Mouse (Mus musculus) kidney, embryonic 15.5 days (tissue): ENCODE data around the gene Vps37c. TPM values are rescaled to one million over a fixed set of nuclear protein-coding genes. Genes with fewer than 3 reads are reported as not detected.

Source experiments
- ATAC-seq: fragments of 200-750 bp; cut with Nextera tagmentation; replicated peaks from 2 replicates; pipeline ENCODE4 v1.8.0; 2017; ENCODE audit warnings: moderate TSS enrichment; ENCODE audit not compliant: low FRiP score
- H3K27ac ChIP-seq: fragments of 300-500 bp; sonication (generic); 2 replicates; pipeline ENCODE4 v1.5.1; 2015; ENCODE audit warnings: mild to moderate bottlenecking, inconsistent platforms
- H3K27me3 ChIP-seq: fragments of 300-500 bp; sonication (generic); 2 replicates; pipeline ENCODE4 v1.6.1; 2015; ENCODE audit warnings: inconsistent platforms
- H3K36me3 ChIP-seq: fragments of 300-500 bp; sonication (generic); 2 replicates; pipeline ENCODE4 v1.6.1; 2015; ENCODE audit warnings: inconsistent platforms
- H3K4me1 ChIP-seq: fragments of 300-500 bp; sonication (generic); 2 replicates; pipeline ENCODE4 v1.6.1; 2015; ENCODE audit warnings: inconsistent platforms
- H3K4me2 ChIP-seq: fragments of 300-500 bp; sonication (generic); 2 replicates; pipeline ENCODE4 v1.6.1; 2015; ENCODE audit warnings: moderate library complexity, mild to moderate bottlenecking, inconsistent platforms
- H3K4me3 ChIP-seq: fragments of 300-500 bp; sonication (generic); replicated peaks from 2 replicates; pipeline ENCODE4 v1.5.1; 2015; ENCODE audit warnings: mild to moderate bottlenecking, inconsistent platforms
- H3K9ac ChIP-seq: fragments of 300-500 bp; sonication (generic); 2 replicates; pipeline ENCODE4 v1.6.1; 2015; ENCODE audit warnings: mild to moderate bottlenecking, inconsistent platforms
- H3K9me3 ChIP-seq: fragments of 300-500 bp; sonication (generic); replicated peaks from 2 replicates; pipeline ENCODE4 v1.6.1; 2016; ENCODE audit warnings: inconsistent platforms
- WGBS: fragments of 180-500 bp; shearing (Covaris S2); methylation state at CpG from one replicate; pipeline ENCODE4 v1.1.7; 2015; ENCODE audit warnings: mixed read lengths; 5-methylcytosine and 5-hydroxymethylcytosine counted together
- polyA plus RNA-seq: library from polyadenylated mRNA; unstranded; fragments of >200 nt; fragmentation: Nextera tagmentation; extraction: Ambion mirVana; gene quantifications from 2 replicates; pipeline ENCODE4 v1.2.1, GENCODE M21; 2015

The Vps37c gene
- polyA plus RNA-seq, 1 experiment from 2014 or later = 31.7 TPM

GRCm38 (mm10) chr19:10750161-10750560 is 61.6 kb downstream of the Vps37c start:
- no peaks in the 10 kb centered on the region for H3K4me1 ChIP-seq
- no peak overlapping the region for H3K4me2 ChIP-seq
- no peak for ATAC-seq
- H3K27me3 ChIP-seq = no peaks in the 10 kb centered on the region
- no peaks in the 10 kb centered on the region for H3K36me3 ChIP-seq
- no peaks in the 10 kb centered on the region for H3K9me3 ChIP-seq
- 82% methylated on average over 6 of the region's 6 CpGs for WGBS
- H3K4me3 ChIP-seq = no peak overlapping the region
- no peak overlapping the region for H3K9ac ChIP-seq
- H3K27ac ChIP-seq = no peak overlapping the region

- H3K36me3 ChIP-seq = no peaks in the 10 kb centered on the region
- no peak for ATAC-seq
- H3K27ac ChIP-seq = no peak overlapping the region
- H3K4me1 ChIP-seq = no peaks in the 10 kb centered on the region
- H3K9ac ChIP-seq = no peak overlapping the region
- no peaks in the 10 kb centered on the region for H3K9me3 ChIP-seq
- 82% methylated on average over 1 of the region's 1 CpGs for WGBS
- no peaks in the 10 kb centered on the region for H3K27me3 ChIP-seq
- no peak overlapping the region for H3K4me3 ChIP-seq
- no peak overlapping the region for H3K4me2 ChIP-seq
These were observed 63.1 kb downstream of the Vps37c start for GRCm38 (mm10) chr19:10751607-10752006.

GRCm38 (mm10) chr19:10752106-10752505 is 63.6 kb downstream of the Vps37c start:
- Histone ChIP-seq H3K4me3 (no peak overlapping the region), H3K9ac (no peak overlapping the region), H3K36me3 (no peaks in the 10 kb centered on the region), H3K4me2 (no peak overlapping the region), H3K27me3 (no peaks in the 10 kb centered on the region), H3K4me1 (no peaks in the 10 kb centered on the region), H3K27ac (no peak overlapping the region), H3K9me3 (no peaks in the 10 kb centered on the region)
- no peak for ATAC-seq
- 90% methylated on average over 6 of the region's 6 CpGs for WGBS

GRCm38 (mm10) chr19:10752646-10753045 is 64.1 kb downstream of the Vps37c start:
- no peaks in the 10 kb centered on the region for H3K4me1 ChIP-seq
- no peaks in the 10 kb centered on the region for H3K27me3 ChIP-seq
- H3K36me3 ChIP-seq = no peaks in the 10 kb centered on the region
- no peak for ATAC-seq
- no peak overlapping the region for H3K4me3 ChIP-seq
- H3K9me3 ChIP-seq = no peaks in the 10 kb centered on the region
- no peak overlapping the region for H3K9ac ChIP-seq
- H3K4me2 ChIP-seq = no peak overlapping the region
- WGBS = 95% methylated on average over 5 of the region's 5 CpGs
- H3K27ac ChIP-seq = no peak overlapping the region

GRCm38 (mm10) chr19:10757125-10757524 is 68.6 kb downstream of the Vps37c start:
- Histone ChIP-seq H3K27ac (no peak overlapping the region), H3K9ac (no peak overlapping the region), H3K27me3 (no peaks in the 10 kb centered on the region), H3K36me3 (no peaks in the 10 kb centered on the region), H3K9me3 (no peaks in the 10 kb centered on the region), H3K4me2 (no peak overlapping the region), H3K4me3 (no peak overlapping the region), H3K4me1 (no peaks in the 10 kb centered on the region)
- no peak for ATAC-seq

GRCm38 (mm10) chr19:10757526-10757925 is 69.0 kb downstream of the Vps37c start:
- Histone ChIP-seq H3K9me3 (no peaks in the 10 kb centered on the region), H3K27me3 (no peaks in the 10 kb centered on the region), H3K4me1 (no peaks in the 10 kb centered on the region), H3K9ac (no peak overlapping the region), H3K4me3 (no peak overlapping the region), H3K36me3 (no peaks in the 10 kb centered on the region), H3K4me2 (no peak overlapping the region), H3K27ac (no peak overlapping the region)
- WGBS = 86% methylated on average over 2 of the region's 2 CpGs
- ATAC-seq = no peak

- ATAC-seq = no peak
- 62% methylated on average over 6 of the region's 6 CpGs for WGBS
These were observed 70.2 kb downstream of the Vps37c start for GRCm38 (mm10) chr19:10758708-10759107.

GRCm38 (mm10) chr19:10759525-10759924 is 71.0 kb downstream of the Vps37c start:
- no peak for ATAC-seq
- Histone ChIP-seq H3K27ac (no peak overlapping the region), H3K4me2 (no peak overlapping the region)

More at GRCm38 (mm10) chr19:10758708-10759107, 70.2 kb downstream of the Vps37c start:
- Histone ChIP-seq H3K27ac (no peak overlapping the region), H3K36me3 (no peaks in the 10 kb centered on the region), H3K4me1 (no peaks in the 10 kb centered on the region), H3K4me3 (no peak overlapping the region), H3K27me3 (no peaks in the 10 kb centered on the region), H3K9ac (no peak overlapping the region), H3K9me3 (no peaks in the 10 kb centered on the region), H3K4me2 (no peak overlapping the region)

GRCm38 (mm10) chr19:10759983-10760831 is 71.7 kb downstream of the Vps37c start:
- no peaks in the 10 kb centered on the region for H3K9me3 ChIP-seq
- ATAC-seq = no peak
- WGBS = 82% methylated on average over 9 of the region's 9 CpGs
- H3K27ac ChIP-seq = no peak overlapping the region
- no peak overlapping the region for H3K4me3 ChIP-seq
- no peak overlapping the region for H3K9ac ChIP-seq
- no peaks in the 10 kb centered on the region for H3K27me3 ChIP-seq
- H3K4me2 ChIP-seq = no peak overlapping the region
- H3K36me3 ChIP-seq = no peaks in the 10 kb centered on the region
- H3K4me1 ChIP-seq = no peaks in the 10 kb centered on the region

More at GRCm38 (mm10) chr19:10759525-10759924, 71.0 kb downstream of the Vps37c start:
- Histone ChIP-seq H3K9ac (no peak overlapping the region), H3K4me3 (no peak overlapping the region), H3K27me3 (no peaks in the 10 kb centered on the region), H3K4me1 (no peaks in the 10 kb centered on the region), H3K9me3 (no peaks in the 10 kb centered on the region), H3K36me3 (no peaks in the 10 kb centered on the region)

- H3K36me3 ChIP-seq = no peaks in the 10 kb centered on the region
These were observed 73.4 kb downstream of the Vps37c start for GRCm38 (mm10) chr19:10761794-10762415.

GRCm38 (mm10) chr19:10762468-10762867 is 73.9 kb downstream of the Vps37c start:
- Histone ChIP-seq H3K27me3 (no peaks in the 10 kb centered on the region), H3K4me3 (no peak overlapping the region), H3K9me3 (no peaks in the 10 kb centered on the region), H3K36me3 (no peaks in the 10 kb centered on the region), H3K27ac (no peak overlapping the region), H3K4me2 (no peak overlapping the region), H3K4me1 (no peaks in the 10 kb centered on the region), H3K9ac (no peak overlapping the region)
- 75% methylated on average over 6 of the region's 6 CpGs for WGBS
- no peak for ATAC-seq

More at GRCm38 (mm10) chr19:10761794-10762415, 73.4 kb downstream of the Vps37c start:
- Histone ChIP-seq H3K4me1 (no peaks in the 10 kb centered on the region), H3K9ac (no peak overlapping the region), H3K9me3 (no peaks in the 10 kb centered on the region), H3K27me3 (no peaks in the 10 kb centered on the region), H3K4me3 (no peak overlapping the region), H3K4me2 (no peak overlapping the region), H3K27ac (no peak overlapping the region)
- ATAC-seq = no peak
- 85% methylated on average over 8 of the region's 8 CpGs for WGBS

GRCm38 (mm10) chr19:10763381-10764031 is 75.0 kb downstream of the Vps37c start:
- H3K4me2 ChIP-seq = no peak overlapping the region
- no peaks in the 10 kb centered on the region for H3K27me3 ChIP-seq
- WGBS = 74% methylated on average over 21 of the region's 21 CpGs
- H3K9ac ChIP-seq = no peak overlapping the region
- H3K9me3 ChIP-seq = no peaks in the 10 kb centered on the region
- no peak overlapping the region for H3K27ac ChIP-seq
- no peak overlapping the region for H3K4me3 ChIP-seq
- H3K36me3 ChIP-seq = no peaks in the 10 kb centered on the region
- H3K4me1 ChIP-seq = 0 out of 2 replicates have a peak, but pooled peaks cover 1% of the 10 kb centered on the region
- ATAC-seq = no peak
